Mouse (Mus musculus) embryonic stem cell, embryonic (primary cell): ENCODE results near the gene Ube2d3.

ENCODE experiments used
- CTCF ChIA-PET, 4 experiments: fragments of 300-600 bp in 2 of 4; fragments of 350-600 bp in 2 of 4; sonication (Branson Sonifier 250); formaldehyde crosslinking; loops; one replicate each; lab custom pipeline; 2022; ENCODE audit warnings: inconsistent platforms in 2 of 4; lab: Charles Lee
- POLR2A ChIA-PET, 4 experiments: fragments of 300-600 bp in 2 of 4; fragments of 350-600 bp in 2 of 4; sonication (Branson Sonifier 250); formaldehyde crosslinking; loops; one replicate each; lab custom pipeline; 2022; ENCODE audit warnings: antibody characterized with exemption in 4 of 4, inconsistent platforms in 1 of 4; lab: Charles Lee

Gene Ube2d3

DNA sequence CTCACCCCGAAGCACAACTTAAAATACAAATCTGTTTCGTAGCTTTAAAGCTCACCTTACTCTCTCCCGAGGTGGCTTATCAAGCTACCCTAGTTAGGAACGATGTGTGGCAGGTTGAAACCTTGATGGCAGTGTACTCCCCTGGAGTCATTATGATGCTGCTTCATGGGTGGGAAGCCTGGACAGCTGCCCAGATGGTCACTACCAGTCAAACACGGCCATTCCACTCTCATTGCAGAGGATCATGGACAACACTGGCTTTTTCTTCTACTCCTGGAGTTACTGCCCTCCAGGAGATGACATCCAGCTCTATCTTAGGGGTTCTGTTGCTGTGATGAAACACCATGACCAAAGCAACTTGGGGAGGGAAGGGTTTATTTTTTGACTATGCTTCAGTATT lies 65.2 kb downstream of the Ube2d3 start:
- CTCF ChIA-PET, result interaction anchor here in 2 of 4 experiments (0.8 to 1.2 kb wide), 3 partner anchors 30 to 228 kb away, joined by 3 read pairs; no protein-coding TSS in a partner anchor
- POLR2A ChIA-PET, result interaction anchor here (0.6 to 1.8 kb wide), 12 partner anchors 15 to 184 kb away, joined by 3 to 6 read pairs (median 3); partner anchors contain the start of gene Ube2d3 (in 1 of the 4)

DNA sequence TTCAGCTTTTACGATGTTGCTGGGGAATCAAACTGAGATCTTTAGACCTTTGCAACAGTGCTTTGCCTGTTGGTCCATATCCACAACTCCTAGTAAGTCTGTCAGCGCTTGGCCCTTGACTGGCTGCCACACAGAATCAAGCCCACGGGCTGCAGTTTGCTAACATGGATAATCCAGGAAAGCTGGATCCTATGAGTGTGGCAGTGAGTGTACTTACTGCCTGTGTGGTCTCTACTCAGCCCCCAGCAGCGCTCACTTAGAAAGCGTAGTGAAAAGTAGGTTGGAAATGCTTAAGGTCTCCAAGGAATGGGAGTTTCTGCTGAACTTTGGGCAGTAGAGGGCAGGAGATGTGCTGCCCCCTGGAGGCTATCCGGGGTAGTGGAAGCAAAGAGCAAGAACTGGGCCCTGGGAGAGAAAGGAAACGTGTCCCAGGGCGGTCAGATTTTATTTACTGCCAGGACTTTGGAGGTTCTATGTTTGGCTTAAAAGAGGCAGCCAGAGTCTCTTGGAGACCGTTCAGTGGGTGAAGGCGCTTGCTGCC lies 67.5 kb downstream of the Ube2d3 start:
- CTCF ChIA-PET, result interaction anchor here (0.6 to 1.5 kb wide), 7 partner anchors 15 to 226 kb away, joined by 3 to 8 read pairs (median 4); partner anchors contain the start of gene Bdh2 (in 1 of the 4)

DNA sequence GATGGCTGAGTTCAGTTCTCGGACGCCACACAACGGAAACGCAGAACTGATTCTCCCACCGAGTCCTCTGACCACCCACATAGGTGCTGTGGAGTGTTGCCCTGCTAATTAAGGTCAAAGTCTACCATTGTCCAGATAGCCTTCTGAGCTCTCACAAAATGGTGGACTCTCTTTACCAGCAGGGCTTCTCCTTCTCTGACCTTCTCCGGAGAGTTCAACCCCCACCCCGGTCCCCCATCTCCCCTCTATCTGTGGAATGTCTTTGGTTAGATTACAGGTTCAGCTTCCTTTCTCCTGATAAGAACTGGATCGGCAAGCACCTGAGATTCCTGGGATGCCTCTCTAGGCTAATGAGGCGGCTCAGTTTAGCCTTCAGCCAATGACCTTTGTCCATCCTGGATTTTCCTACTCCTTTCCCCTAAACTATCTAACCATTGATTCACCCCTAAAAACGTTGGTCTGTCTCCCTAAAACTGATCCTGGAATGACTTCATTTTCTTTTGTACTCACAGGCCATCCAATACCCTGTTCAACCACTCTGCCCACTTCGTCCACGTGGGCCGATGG lies 68.0 kb downstream of the Ube2d3 start:
- POLR2A ChIA-PET, result interaction anchor here in 3 of 4 experiments (0.7 to 2.9 kb wide), 22 partner anchors 8 to 225 kb away, joined by 3 to 11 read pairs (median 4); partner anchors contain the start of genes Manba (in 2 of the 3), Bdh2 (in 1 of the 3) and Ube2d3 (in 1 of the 3)
- CTCF ChIA-PET, result interaction anchor here in 2 of 4 experiments (0.9 to 1.5 kb wide), 4 partner anchors 20 to 225 kb away, joined by 4 to 8 read pairs (median 4); partner anchors contain the start of gene Bdh2 (in 1 of the 2)

More for the DNA sequence above, 67.5 kb downstream of the Ube2d3 start:
- POLR2A ChIA-PET, result interaction anchor here in 3 of 4 experiments (0.6 to 2.9 kb wide), 21 partner anchors 8 to 224 kb away, joined by 3 to 11 read pairs (median 4); partner anchors contain the start of genes Manba (in 2 of the 3), Bdh2 (in 1 of the 3) and Ube2d3 (in 1 of the 3)

DNA sequence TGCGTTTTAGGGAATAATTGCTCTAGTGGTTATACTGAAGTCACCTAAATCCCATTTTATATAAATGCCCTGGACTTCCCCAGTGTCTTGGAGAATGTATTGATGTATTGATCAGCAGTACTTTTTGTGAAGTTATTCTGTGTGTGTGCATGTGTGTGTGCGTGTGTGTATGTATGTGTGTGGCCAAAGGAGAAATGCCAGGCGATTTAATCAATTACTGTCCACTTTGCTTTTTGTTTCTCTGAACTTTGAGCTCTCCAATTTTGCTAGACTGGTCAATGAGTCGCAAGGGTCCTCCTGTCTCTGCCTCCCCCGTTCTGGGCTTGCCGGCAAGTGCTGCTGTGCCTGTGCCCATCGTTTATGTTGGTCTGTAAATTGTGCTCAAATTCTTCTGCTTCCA lies 69.6 kb downstream of the Ube2d3 start:
- ChIA-PET POLR2A (interaction anchor here in 2 of 4 experiments (1.0 to 1.8 kb wide), 7 partner anchors 13 to 70 kb away, joined by 3 to 8 read pairs (median 4); partner anchors contain the start of genes Manba (in 1 of the 2) and Ube2d3 (in 1 of the 2)), CTCF (interaction anchor here in 2 of 4 experiments (0.6 to 1.1 kb wide), 2 partner anchors 74 to 224 kb away, joined by 3 to 4 read pairs; no protein-coding TSS in a partner anchor)

- ChIA-PET CTCF (interaction anchor here in 3 of 4 experiments (0.6 to 1.2 kb wide), 4 partner anchors 26 to 223 kb away, joined by 3 to 4 read pairs (median 3); no protein-coding TSS in a partner anchor), POLR2A (interaction anchor here in 2 of 4 experiments (0.6 to 1.8 kb wide), 16 partner anchors 12 to 128 kb away, joined by 3 to 10 read pairs (median 4); partner anchors contain the start of genes Ube2d3 (in 2 of the 2) and Manba (in 1 of the 2))
These were observed 70.2 kb downstream of the Ube2d3 start for GRCm38 (mm10) chr3:135508191-135508590.

GRCm38 (mm10) chr3:135510372-135510771 lies 72.4 kb downstream of the Ube2d3 start:
- CTCF ChIA-PET, result no interaction called here
- POLR2A ChIA-PET, result interaction anchor here in 1 of 4 experiments (1.4 to 4.2 kb wide), 2 partner anchors 13 to 19 kb away, joined by 3 to 28 read pairs; no protein-coding TSS in a partner anchor

DNA sequence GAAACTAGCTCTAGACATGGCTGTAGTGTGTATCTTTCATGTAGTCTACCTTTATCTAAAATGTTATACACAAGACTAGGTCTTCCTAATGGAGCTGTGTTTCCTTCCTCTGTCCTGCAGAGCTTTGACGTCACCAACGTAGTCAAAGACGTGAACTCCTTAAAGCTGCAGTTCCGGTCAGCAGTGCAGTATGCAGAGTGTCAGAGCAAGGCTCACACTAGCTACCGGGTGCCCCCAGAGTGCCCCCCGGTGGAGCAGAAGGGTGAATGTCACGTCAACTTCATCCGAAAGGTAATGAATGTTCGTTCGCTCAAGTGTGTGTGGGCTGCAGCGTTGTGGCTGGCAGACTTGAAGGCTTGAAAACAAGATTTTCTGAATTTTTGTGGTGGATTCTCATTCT lies 73.7 kb downstream of the Ube2d3 start:
- CTCF ChIA-PET, result interaction anchor here in 2 of 4 experiments (0.6 to 0.8 kb wide), 2 partner anchors 199 to 1273 kb away, joined by 3 to 8 read pairs; no protein-coding TSS in a partner anchor
- POLR2A ChIA-PET, result interaction anchor here in 1 of 4 experiments (1.4 to 4.2 kb wide), 5 partner anchors 9 to 35 kb away, joined by 3 to 28 read pairs (median 6); no protein-coding TSS in a partner anchor

- CTCF ChIA-PET, result interaction anchor here in 1 of 4 experiments (0.6 kb wide), 1 partner anchor 12 kb away, joined by 5 read pairs; no protein-coding TSS in a partner anchor
- POLR2A ChIA-PET, result interaction anchor here in 2 of 4 experiments (0.6 to 4.2 kb wide), 6 partner anchors 7 to 93 kb away, joined by 3 to 28 read pairs (median 3); no protein-coding TSS in a partner anchor
These were observed 75.3 kb downstream of the Ube2d3 start for GRCm38 (mm10) chr3:135513270-135513669.

DNA sequence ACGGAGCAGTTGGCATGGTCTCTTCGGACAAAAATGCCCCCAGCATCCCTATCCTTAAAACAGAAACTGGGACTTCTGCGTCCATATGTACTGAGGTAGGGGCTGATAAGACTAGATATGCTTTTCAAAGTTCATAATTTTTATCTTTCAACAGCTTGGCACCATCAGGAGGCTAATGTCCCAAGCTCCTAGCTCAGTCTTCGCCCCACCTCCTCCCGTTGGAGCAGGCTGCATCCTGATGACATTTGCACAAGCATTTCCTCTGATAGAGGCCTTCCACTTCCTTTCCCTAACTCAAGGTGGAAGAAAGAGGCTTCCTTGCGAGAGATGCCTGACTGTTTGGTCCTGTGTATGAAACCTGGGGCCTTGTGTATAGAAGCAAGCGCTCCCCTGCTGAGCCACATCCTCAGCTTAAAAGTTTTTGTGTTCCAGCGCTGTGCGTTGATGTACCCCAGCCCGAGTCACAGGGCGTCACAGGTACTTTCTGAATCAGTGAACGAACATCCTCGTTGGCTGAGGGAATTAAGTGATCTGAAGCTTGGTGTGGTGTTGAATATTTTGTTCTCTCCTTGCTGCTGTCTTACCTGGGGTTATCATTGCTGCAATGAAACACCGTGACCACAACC lies 76.0 kb downstream of the Ube2d3 start:
- CTCF ChIA-PET, result interaction anchor here in 1 of 4 experiments (0.5 to 1.1 kb wide), 2 partner anchors 31 to 233 kb away, joined by 3 to 4 read pairs; partner anchors contain the start of gene Bdh2
- POLR2A ChIA-PET, result interaction anchor here in 3 of 4 experiments (0.6 to 4.2 kb wide), 7 partner anchors 8 to 93 kb away, joined by 3 to 28 read pairs (median 3); no protein-coding TSS in a partner anchor

- ChIA-PET CTCF (interaction anchor here in 1 of 4 experiments (0.6 kb wide), 1 partner anchor 29 kb away, joined by 3 read pairs; no protein-coding TSS in a partner anchor), POLR2A (interaction anchor here in 1 of 4 experiments (0.7 kb wide), 1 partner anchor 99 kb away, joined by 3 read pairs; no protein-coding TSS in a partner anchor)
These were observed 77.3 kb downstream of the Ube2d3 start for GRCm38 (mm10) chr3:135515246-135515645.

- POLR2A ChIA-PET, result interaction anchor here in 2 of 4 experiments (1.5 to 1.6 kb wide), 2 partner anchors 11 to 32 kb away, joined by 4 to 7 read pairs; partner anchors contain the start of gene Manba (in 1 of the 2)
These were observed 78.9 kb downstream of the Ube2d3 start for GRCm38 (mm10) chr3:135516891-135517290.

More at GRCm38 (mm10) chr3:135516891-135517290, 78.9 kb downstream of the Ube2d3 start:
- CTCF ChIA-PET, result no interaction called here
